Mouse (Mus musculus): ENCODE results near the gene Serpinb9e. TPM values are rescaled to one million over a fixed set of nuclear protein-coding genes. Genes with fewer than 3 reads are reported as not detected.

Gene Serpinb9e
- polyA plus RNA-seq (2015; fragmentation: Nextera tagmentation; extraction: Ambion mirVana) = not detected in 2 replicates

GRCm38 (mm10) chr13:33249312-33249711 lies at the start of gene Serpinb9e:
TSS of gene Serpinb9e (plus strand) at chr13:33249612.

Other genes with a start within 250 kb of the Serpinb9e start
- gene Serpinb9, start 246.4 kb upstream of the Serpinb9e start, polyA plus RNA-seq (2015; fragmentation: Nextera tagmentation; extraction: Ambion mirVana) = 15.2 and 15.3 TPM in 2 replicates
- 1.7 and 2.3 TPM in 2 replicates for gene Serpinb9b, start 222.2 kb upstream of the Serpinb9e start, polyA plus RNA-seq (2015; fragmentation: Nextera tagmentation; extraction: Ambion mirVana)
- gene Serpinb1b, start 171.0 kb upstream of the Serpinb9e start, polyA plus RNA-seq (2015; fragmentation: Nextera tagmentation; extraction: Ambion mirVana) = 0.29 TPM in 1 of 2 replicates, not detected in the other
- not detected in 2 replicates for gene Serpinb9c, start 89.9 kb upstream of the Serpinb9e start, polyA plus RNA-seq (2015; fragmentation: Nextera tagmentation; extraction: Ambion mirVana)
- gene Serpinb9d, start 56.7 kb upstream of the Serpinb9e start, polyA plus RNA-seq (2015; fragmentation: Nextera tagmentation; extraction: Ambion mirVana) = not detected in 2 replicates
- gene Serpinb9f, start 74.5 kb downstream of the Serpinb9e start, polyA plus RNA-seq (2015; fragmentation: Nextera tagmentation; extraction: Ambion mirVana) = not detected in 2 replicates
- not detected in 2 replicates for gene Gm11397, start 146.1 kb downstream of the Serpinb9e start, polyA plus RNA-seq (2015; fragmentation: Nextera tagmentation; extraction: Ambion mirVana)
- gene Serpinb9g, start 235.2 kb downstream of the Serpinb9e start, polyA plus RNA-seq (2015; fragmentation: Nextera tagmentation; extraction: Ambion mirVana) = not detected in 2 replicates

Measured in urinary bladder, postnatal 0 days (tissue).